Mouse (Mus musculus) inflammation-experienced regulatory T-cells (primary cell): ENCODE results near the gene Obscn. TPM values are rescaled to one million over a fixed set of nuclear protein-coding genes. Genes with fewer than 3 reads are reported as not detected.

ENCODE experiments used
- polyA plus RNA-seq, 2 experiments: library from polyadenylated mRNA; unstranded; fragments of 100-300 nt; shearing (Covaris generic); gene quantifications; one replicate each; pipeline ENCODE4 v1.2.1; 2017

The Obscn gene
- under 1 TPM; 0.04 to 0.36 TPM for polyA plus RNA-seq

GRCm38 (mm10) chr11:59135904-59136452 is at the start of gene Obscn:
Gene Obscn, minus strand, starts transcription at chr11:59136402.

GRCm38 (mm10) chr11:59182864-59183331 is 46.7 kb upstream of the Obscn start, which contains the start of gene Gjc2:
Gene Gjc2, minus strand, starts transcription at chr11:59183213.

GRCm38 (mm10) chr11:59163255-59164236 is 27.3 kb upstream of the Obscn start, which contains the start of gene Iba57:
Gene Iba57, minus strand, starts transcription at chr11:59163739.

GRCm38 (mm10) chr11:58978027-58978705 is 158.0 kb downstream of the Obscn start, which contains the start of gene Trim11:
Gene Trim11, plus strand, starts transcription at chr11:58978093.

GRCm38 (mm10) chr11:58954420-58955142 is 181.6 kb downstream of the Obscn start, which contains the start of the genes Hist3h2a and Trim17:
Gene Hist3h2a, plus strand, starts transcription at chr11:58954685.
Gene Trim17, plus strand, starts transcription at chr11:58954685.

GRCm38 (mm10) chr11:58948542-58949479 is 187.4 kb downstream of the Obscn start, which contains the start of gene Hist3h2ba:
Gene Hist3h2ba, plus strand, starts transcription at chr11:58948920.

Other genes starting within 250 kb of the Obscn start
- 10 to 100 TPM; 10.1 to 11.1 TPM for gene Zfp39, start 232.2 kb downstream of the Obscn start, polyA plus RNA-seq
- under 1 TPM; 0.04 to 0.98 TPM for gene Btnl10, start 218.5 kb downstream of the Obscn start, polyA plus RNA-seq
- gene Rnf187, start 197.5 kb downstream of the Obscn start, polyA plus RNA-seq, result 100 to 1,000 TPM; 265 to 350 TPM
- gene Hist3h2ba, start 187.5 kb downstream of the Obscn start, polyA plus RNA-seq, result 10 to 100 TPM; 19.5 to 31.1 TPM
- 10 to 100 TPM; 17.6 to 36.4 TPM for gene Hist3h2a, start 181.7 kb downstream of the Obscn start, polyA plus RNA-seq
- gene Trim17, start 181.7 kb downstream of the Obscn start, polyA plus RNA-seq, result 1 to 10 TPM in 1 of 2 experiments, under 1 TPM in 1; 0.16 to 2.8 TPM
- gene Trim11, start 158.3 kb downstream of the Obscn start, polyA plus RNA-seq, result 10 to 100 TPM; 46.7 to 64.0 TPM
- gene Iba57, start 27.3 kb upstream of the Obscn start, polyA plus RNA-seq, result 10 to 100 TPM in 1 of 2 experiments, 1 to 10 TPM in 1; 5.9 to 12.6 TPM
- not detected for gene Gjc2, start 46.8 kb upstream of the Obscn start, polyA plus RNA-seq
- gene Guk1, start 55.8 kb upstream of the Obscn start, polyA plus RNA-seq, result 10 to 100 TPM; 82.2 to 88.9 TPM
- gene Mrpl55, start 66.1 kb upstream of the Obscn start, polyA plus RNA-seq, result 10 to 100 TPM; 38.2 to 50.2 TPM
- 10 to 100 TPM; 36.5 to 39.7 TPM for gene 2310033P09Rik, start 71.9 kb upstream of the Obscn start, polyA plus RNA-seq
- 100 to 1,000 TPM; 430 to 471 TPM for gene Arf1, start 91.9 kb upstream of the Obscn start, polyA plus RNA-seq
- 1 to 10 TPM in 1 of 2 experiments, under 1 TPM in 1; 0.39 to 1.2 TPM for gene Wnt3a, start 154.3 kb upstream of the Obscn start, polyA plus RNA-seq
- gene Wnt9a, start 170.5 kb upstream of the Obscn start, polyA plus RNA-seq, result not detected
- gene Prss38, start 239.3 kb upstream of the Obscn start, polyA plus RNA-seq, result 1 to 10 TPM in 1 of 2 experiments, under 1 TPM in 1; 0.12 to 2.2 TPM